In genomic region chr6:143165404-143166257, GRCm38 (mm10) we compare ENCODE assay signal across 9 mouse cellular contexts. TPM values are rescaled to one million over a fixed set of nuclear protein-coding genes. Genes with fewer than 3 reads are reported as not detected.
DNase-seq lines count a peak whose midpoint lies in the region; ATAC-seq and TF ChIP-seq lines count a peak whose summit lies in the region.
"Had no signal": no experiment of that assay in that cellular context is flagged by ENCODE, and none has a peak within 500 bp of the region (broad histone marks: within the 10 kb centered on the region; RNA-seq: fewer than 3 reads in every experiment).

No protein-coding gene starts in this region.

- H3K9me3 ChIP-seq in heart, embryonic 16.5 days (replicated peaks; ENCODE audit: control insufficient read depth, low read length), result no peaks in the 10 kb centered on the region
- H3K9me3 ChIP-seq in midbrain, embryonic 10.5 days (replicated peaks), result no peaks in the 10 kb centered on the region

- no peaks in the 10 kb centered on the region; the same call in 1 of the 2 replicates for H3K4me1 ChIP-seq in kidney, adult 2 months (ENCODE audit: control insufficient read depth, insufficient read depth, low read length)
- peaks cover 20% of the 10 kb centered on the region for H3K4me1 ChIP-seq in heart, embryonic 16.5 days (ENCODE audit: control insufficient read depth, insufficient read depth, low read length)
- H3K4me1 ChIP-seq in midbrain, embryonic 10.5 days, result peaks cover 43% of the 10 kb centered on the region

- H3K36me3 ChIP-seq in kidney, adult 2 months (ENCODE audit: control insufficient read depth, insufficient read depth, low read length), result no peaks in the 10 kb centered on the region
- no peaks in the 10 kb centered on the region for H3K36me3 ChIP-seq in heart, embryonic 16.5 days (ENCODE audit: control insufficient read depth, insufficient read depth)
- 0 out of 2 replicates have a peak, but pooled peaks cover 2% of the 10 kb centered on the region for H3K36me3 ChIP-seq in midbrain, embryonic 10.5 days

- H3K27me3 ChIP-seq in kidney, adult 2 months (replicated peaks; ENCODE audit: control insufficient read depth, insufficient read depth, low read length), result no peaks in the 10 kb centered on the region
- H3K27me3 ChIP-seq in heart, embryonic 16.5 days (ENCODE audit: control insufficient read depth, insufficient read depth, low read length), result no peaks in the 10 kb centered on the region
- peaks cover 28% of the 10 kb centered on the region for H3K27me3 ChIP-seq in midbrain, embryonic 10.5 days (ENCODE audit: low read depth, poor library complexity, severe bottlenecking)

- peak overlapping the region; percentile 93 for H3K4me2 ChIP-seq in heart, embryonic 16.5 days (ENCODE audit: low read depth, low read length)

- no peak for ATAC-seq in heart, embryonic 16.5 days (replicated peaks; ENCODE audit: extremely low read depth, insufficient read depth, low FRiP score)

- TF ChIP-seq POLR2A in kidney, adult 2 months (IDR thresholded peaks at IDR 0.05; ENCODE audit: low read depth, low read length), result no peak

- peak overlapping the region; percentile 91 for H3K27ac ChIP-seq in kidney, adult 2 months (ENCODE audit: insufficient read depth, low read depth, low read length)
- no peak overlapping the region for H3K27ac ChIP-seq in heart, embryonic 16.5 days (ENCODE audit: low read length)
- H3K27ac ChIP-seq in midbrain, embryonic 10.5 days (replicated peaks), result no peak overlapping the region

- peak; percentile 26 for DNase-seq in kidney, adult 2 months
- no peak for DNase-seq in kidney, postnatal 4 days
- DNase-seq in R1 (ENCODE audit: low read depth, low spot score), result peak; percentile 76
- DNase-seq in midbrain, embryonic 10.5 days (ENCODE audit: low spot score), result no peak
- DNase-seq in urinary bladder, postnatal 36 days (ENCODE audit: low spot score in 2 of 2), result no peak
- no peak for DNase-seq in c-Kit-positive CD71-positive TER-119-positive erythroid progenitor cells, embryonic 14.5 days (ENCODE audit: low spot score)
- DNase-seq in ovary, postnatal 10 days (ENCODE audit: low spot score), result no peak
- DNase-seq: adrenal gland, postnatal 25 days had no signal

- no peak overlapping the region for H3K9ac ChIP-seq in heart, embryonic 16.5 days (ENCODE audit: low read length)

- 0 out of 2 replicates have a peak overlapping the region, but pooled peaks have one; percentile 6 for H3K4me3 ChIP-seq in kidney, adult 2 months (ENCODE audit: insufficient read depth, low read depth, low read length)
- H3K4me3 ChIP-seq in heart, embryonic 16.5 days (ENCODE audit: low read length), result peak overlapping the region; percentile 92
- peak overlapping the region; percentile 90 for H3K4me3 ChIP-seq in midbrain, embryonic 10.5 days

- WGBS in kidney, adult 2 months, result 60% methylated on average over 15 of the region's 15 CpGs
- 61% methylated on average over 15 of the region's 15 CpGs for WGBS in heart, embryonic 16.5 days
- 69% methylated on average over 15 of the region's 15 CpGs for WGBS in midbrain, embryonic 10.5 days

- TF ChIP-seq CTCF in kidney, adult 2 months (conservative IDR thresholded peaks at IDR 0.05; ENCODE audit: insufficient read depth, insufficient read length, low read depth, low read length), result no peak

RNA-seq across cellular contexts. Expression of gene Etnk1, which starts 1.4 kb away (rescaled TPM):
- 71.5 and 71.6 TPM in 2 replicates for polyA plus RNA-seq in kidney, adult 2 months (2012; rRNA removed)
- 13.3 and 13.4 TPM in 2 replicates for polyA plus RNA-seq in heart, embryonic 16.5 days (2015; fragmentation: Nextera tagmentation; extraction: Ambion mirVana)
- polyA plus RNA-seq in midbrain, embryonic 10.5 days (2016; fragmentation: Nextera tagmentation; extraction: Ambion mirVana), result 21.0 and 23.9 TPM in 2 replicates

Comparison
In these comparisons a context has a peak if more than half of its experiments do, and no peak if none do; other contexts are left out.
1. DNase-seq: peak in kidney, adult 2 months (single experiment) and R1 (single experiment); none in kidney, postnatal 4 days (0 of 2), midbrain, embryonic 10.5 days (single experiment), urinary bladder, postnatal 36 days (0 of 2), c-Kit-positive CD71-positive TER-119-positive erythroid progenitor cells, embryonic 14.5 days (single experiment) and ovary, postnatal 10 days (single experiment).
2. H3K4me3 ChIP-seq: peak in every context shown above with its lines; median percentile 92 in heart, embryonic 16.5 days; 90 in midbrain, embryonic 10.5 days; 6 in kidney, adult 2 months.